Mouse (Mus musculus) mouse trophoblast stem cell (cell line): ENCODE data around the gene Pigu.

Experiments used
- in situ Hi-C, 2 experiments: fragments of 300-500 bp; cut with MseI, MboI; formaldehyde crosslinking; loops; 2 replicates in 1 of 2; 3 replicates in 1 of 2; pipeline ENCODE4 v1.15.1; 2025

Gene Pigu

DNA sequence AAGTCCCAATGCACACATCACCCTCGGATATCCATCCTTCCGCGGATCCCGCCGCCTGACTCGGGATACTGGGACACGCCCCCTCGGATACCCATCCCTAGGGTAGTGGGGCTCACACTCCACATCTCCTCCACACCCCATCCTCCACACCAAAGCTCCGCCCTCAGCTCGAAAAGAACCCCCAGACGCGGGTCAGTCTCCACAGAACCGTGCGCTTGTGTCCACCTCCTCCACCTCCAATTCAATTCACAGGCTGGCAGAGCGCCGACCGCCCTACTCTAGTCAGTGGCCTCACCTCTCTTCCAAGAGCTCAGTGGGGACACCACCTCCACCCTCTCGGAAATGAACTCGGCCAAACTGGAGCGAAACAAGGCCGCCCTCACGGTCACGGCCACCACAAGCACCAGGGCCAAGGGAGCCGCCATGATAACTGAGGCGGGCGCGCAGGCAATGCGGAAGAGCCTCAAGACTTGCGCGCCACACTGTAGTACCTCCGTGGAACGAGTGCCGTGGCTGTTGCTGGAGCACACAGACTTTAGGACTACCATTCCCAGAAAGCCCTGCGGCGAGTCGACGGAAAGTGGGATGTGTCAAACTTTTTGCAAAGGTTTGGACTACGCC lies at the start of gene Pigu:
Gene Pigu, minus strand, starts transcription at position 460 of the 621 bp plus-strand sequence.
- in situ Hi-C loops = no loop called here

DNA sequence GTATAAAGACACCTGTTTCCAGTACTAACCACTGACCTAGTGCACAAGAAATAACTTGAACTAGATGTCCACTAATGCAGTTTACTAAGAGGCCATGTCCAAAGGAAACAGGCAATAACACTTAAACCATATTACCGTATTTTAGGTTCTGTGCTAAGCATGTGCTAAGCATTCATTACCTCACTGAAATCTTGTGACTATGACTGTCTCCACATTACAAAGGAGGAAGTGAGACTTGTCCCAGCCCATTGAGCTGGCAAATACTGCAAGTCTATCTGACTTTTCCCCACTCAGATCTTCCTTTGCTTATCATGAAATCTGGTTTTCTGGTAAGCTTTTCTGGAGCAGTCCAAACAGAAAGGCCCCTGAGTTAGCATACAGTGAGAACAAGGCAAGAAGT lies 47.4 kb upstream of the Pigu start:
- in situ Hi-C loops = no loop called here

DNA sequence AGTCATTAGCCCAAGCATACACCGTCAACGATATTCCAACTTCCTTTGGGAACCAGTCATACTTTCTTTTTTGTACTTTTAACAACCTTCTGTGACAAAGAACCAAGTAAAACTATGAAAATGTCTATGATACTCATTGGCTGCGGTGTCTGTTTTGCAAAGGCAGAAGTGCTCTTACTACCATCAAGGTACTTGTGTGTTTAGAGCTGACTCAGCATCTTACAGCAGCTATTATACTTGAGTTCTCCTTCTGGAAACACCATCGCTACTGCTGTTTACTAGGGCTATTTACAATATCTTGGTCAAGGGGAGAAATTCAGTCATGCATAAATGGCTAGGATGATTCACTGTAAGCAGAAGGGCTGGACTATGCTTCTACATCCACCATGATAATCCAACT lies 44.7 kb upstream of the Pigu start:
- in situ Hi-C loops = no loop called here

DNA sequence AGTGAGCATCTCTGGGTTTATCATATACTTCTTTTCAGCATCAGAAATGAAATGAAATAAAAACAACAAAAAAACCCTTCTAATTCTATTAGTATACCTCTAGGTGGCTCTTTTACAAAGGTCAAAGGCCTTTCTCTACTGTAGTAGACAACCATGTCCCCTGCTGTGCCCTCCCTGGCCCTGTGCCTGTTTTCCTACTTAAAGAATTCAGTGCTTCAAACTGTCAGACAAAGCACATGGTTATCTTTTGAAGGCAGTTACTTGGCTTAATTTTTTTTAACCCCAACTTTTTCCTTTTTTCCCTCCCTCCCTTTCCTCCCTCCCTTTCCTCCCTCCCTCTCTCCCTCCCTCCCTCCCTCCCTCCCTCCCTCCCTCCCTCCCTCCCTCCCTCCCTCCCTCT lies 43.0 kb upstream of the Pigu start:
- in situ Hi-C loops = no loop called here

DNA sequence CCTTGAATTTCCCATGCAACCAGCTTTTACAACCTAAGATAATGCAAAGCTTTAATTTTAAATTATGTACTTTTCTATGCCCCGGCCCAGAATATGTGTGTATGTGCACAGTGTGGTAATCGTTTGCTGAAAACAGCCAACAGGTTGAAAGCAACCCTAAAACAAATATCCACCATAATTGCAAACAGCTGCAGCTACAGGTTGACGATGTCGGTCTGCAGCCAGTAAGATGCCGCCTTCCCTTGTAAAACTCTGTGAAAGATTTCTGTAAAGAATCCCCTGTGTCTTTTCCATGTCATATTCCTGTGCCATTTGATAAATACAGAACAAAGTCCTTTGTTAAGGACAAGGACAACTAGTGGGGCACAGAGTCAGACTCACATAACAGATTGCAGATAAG lies 37.4 kb upstream of the Pigu start:
- in situ Hi-C loops = no loop called here

DNA sequence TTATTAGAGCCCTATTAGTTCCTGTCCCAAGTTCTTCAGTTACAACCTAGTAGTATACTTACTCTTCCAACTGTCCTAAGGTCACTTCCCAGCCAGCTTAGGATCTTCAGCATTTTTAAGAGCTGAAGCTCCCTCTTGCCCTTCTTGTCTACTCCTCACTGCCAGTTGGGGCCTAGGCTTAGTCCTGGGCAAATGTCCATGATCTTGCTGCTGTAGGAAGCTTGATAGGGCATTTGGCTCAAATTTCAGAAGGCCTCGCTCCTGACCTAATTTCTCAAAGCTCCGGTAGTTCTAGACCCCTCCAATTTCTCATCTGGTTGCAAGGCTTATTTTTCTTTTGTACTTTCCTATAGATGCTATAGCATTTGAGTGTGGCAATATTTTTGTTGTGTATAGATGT lies 31.3 kb upstream of the Pigu start:
- in situ Hi-C loops = no loop called here

DNA sequence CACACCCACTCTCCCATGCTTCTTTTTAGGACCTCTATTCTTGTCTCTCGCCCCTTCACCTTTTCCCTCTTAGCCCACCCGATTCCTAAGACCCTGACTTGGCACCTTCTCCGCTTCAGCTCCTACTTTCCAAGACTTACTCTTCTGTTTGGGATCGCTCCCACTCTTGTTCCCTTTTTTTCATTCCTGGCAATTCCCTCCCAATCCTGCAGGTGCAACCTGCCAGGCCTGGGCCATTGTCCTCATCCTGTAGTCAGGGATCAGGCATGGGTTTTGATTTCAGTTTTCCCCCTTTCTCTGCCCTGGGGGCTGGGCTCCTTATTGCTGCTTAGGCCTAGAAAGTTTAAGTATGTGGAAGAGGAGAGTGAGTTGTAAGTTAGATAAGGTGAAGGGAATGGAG lies 29.8 kb upstream of the Pigu start:
- in situ Hi-C loops = no loop called here

DNA sequence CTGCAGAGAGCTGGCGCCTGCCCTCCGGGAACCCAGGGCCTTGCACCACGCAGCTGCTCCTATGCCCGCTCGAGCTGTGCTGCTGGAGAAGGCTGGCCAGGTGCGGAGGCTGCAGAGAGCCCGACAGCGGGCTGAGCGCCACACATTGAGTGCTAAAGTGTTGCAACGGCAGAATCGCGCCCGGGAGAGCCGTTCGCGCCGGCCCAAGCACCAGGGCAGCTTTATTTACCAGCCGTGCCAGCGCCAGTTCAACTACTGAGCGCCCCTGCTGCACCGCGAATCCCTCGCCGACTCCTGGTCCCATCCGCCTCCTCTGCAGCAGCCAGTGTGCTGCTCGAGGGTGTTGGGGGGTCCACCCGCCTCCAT lies 29.3 kb upstream of the Pigu start:
- in situ Hi-C loops = no loop called here

DNA sequence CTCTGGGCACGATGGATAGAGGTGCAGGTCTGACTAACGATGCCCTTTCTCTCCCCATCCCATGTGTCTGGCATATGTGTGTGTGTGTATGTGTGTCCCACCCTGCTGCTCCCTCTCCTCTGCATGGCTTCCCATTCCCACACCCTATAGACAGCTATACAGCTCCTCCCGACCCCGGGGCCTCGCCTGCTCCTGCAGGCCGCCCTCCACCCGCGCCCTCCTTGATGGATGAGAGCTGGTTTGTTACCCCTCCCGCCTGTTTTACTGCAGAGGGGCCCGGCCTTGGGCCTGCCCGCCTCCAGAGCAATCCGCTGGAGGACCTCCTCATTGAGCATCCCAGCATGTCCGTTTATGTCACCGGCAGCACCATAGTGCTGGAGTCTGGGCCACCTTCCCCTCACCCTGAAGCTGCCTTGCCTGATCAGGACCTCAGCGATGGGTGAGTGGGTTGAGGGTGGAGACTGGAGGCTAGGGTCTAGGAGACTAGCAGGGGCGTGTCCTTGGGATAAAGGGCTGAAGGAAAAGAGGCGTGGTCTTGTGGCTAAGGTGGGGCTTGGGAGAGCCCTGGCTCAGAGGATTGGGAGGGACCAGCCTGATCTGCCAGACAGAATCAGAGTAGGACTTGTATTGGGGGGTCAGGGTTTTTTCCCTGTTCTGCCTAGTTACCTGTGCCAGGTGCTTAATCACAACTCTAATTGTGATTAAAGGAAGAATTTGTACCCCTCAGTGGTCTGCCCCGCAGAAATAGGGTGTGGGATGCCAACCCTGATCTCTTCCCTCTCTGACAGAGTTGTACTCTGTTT lies 28.7 kb upstream of the Pigu start:
- in situ Hi-C loops = no loop called here

DNA sequence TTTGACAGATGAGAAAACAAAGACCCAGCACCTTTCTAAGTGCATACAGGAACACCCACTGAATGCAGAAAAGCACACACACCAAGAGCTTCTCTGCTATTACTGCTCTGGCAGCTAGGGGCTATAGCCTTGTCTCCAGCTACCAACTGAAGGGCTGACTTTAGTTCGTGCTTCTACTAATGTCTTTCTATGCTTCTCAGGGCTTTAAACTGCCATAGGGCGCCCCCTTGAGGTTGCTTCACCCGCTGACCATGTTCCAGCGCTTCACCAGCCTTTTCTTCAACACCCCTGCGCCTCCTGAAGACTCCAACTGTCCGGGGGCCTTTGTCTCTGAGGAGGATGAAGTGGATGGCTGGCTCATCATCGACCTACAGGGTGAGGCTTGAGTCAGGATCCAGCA lies 27.9 kb upstream of the Pigu start:
- in situ Hi-C loops = no loop called here

DNA sequence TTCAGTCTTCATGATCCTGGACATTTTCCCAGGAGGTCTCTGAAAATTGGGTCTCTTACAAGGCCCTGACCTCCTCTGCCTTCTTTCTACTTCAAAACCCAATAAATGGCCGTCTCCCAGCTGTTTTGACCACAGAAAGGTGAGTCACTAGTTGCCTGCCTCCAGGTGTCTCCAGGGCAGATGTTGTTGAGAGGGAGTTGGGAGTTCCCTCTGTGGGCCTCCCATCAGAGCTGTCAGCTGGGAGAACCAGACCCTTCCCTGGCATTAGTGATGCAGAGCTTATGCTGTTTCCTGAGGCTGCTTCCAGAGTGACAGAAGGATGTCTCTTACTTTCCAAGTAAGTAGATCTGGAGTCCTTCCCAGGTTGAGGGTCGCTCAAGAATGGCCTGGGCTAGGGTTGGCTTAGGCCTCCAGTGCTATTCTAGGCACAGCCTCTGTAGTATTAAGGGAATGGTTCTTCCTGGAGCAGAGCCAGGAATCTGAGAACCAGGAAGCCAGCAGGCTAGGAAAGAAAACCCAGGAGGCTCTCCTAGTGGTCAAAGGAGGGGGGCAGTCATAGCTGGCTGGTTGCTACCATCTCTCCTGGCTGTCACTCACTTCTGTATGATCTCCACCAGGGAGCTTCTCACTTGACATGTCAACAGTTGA lies 25.7 kb upstream of the Pigu start:
- in situ Hi-C loops = no loop called here

DNA sequence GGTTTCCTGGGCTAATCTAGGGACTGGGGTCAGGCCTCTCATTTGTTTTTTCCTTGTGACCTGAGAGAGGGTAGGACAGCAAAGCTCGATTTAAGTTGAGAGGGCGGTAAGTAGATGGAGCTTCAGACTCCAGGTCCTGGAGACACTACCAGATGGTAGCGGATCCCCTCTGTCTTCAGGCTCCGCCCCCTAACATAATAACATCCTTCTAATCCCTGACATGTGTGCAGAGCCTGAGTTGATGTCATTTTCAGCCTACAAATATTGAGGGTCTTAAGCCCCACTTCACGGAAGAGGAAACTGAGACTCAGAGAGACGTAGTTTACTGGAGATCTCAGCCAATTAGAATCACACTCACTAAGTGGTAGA lies 25.1 kb upstream of the Pigu start:
- in situ Hi-C loops = no loop called here

DNA sequence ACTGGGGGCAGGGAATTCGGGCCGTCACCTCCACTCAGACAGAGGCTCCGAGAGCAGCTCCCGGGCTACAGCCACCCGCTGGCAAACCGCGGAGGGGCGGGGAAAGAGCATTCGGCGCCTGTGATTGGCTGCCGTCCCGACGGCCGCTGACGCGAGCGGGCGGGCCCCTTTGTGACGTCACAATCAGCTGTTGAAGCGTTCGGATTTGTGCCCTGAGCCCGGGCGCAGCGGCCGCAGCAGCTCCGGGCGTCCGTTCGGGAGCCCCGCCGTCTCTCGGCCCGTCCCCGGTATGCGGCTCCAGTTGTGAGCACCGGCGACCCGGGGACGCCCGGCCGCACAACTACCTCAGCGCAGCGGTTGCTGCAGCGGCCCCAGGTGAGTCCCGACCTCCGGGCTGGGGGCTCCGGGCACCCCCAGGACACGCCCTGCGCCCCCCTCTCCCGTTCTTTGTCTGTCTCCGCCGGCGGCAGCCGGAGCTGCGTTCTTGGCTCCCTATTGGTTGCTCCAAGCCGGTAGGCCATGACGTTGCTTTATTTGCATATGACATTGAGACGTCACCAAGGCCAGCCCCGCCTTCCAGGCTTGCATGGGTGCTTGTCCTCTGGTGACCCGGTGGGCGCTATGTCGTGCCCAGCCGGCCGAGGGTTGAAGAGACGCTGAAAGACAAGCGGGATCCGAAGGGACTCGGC lies 24.6 kb upstream of the Pigu start:
- in situ Hi-C loops = no loop called here

DNA sequence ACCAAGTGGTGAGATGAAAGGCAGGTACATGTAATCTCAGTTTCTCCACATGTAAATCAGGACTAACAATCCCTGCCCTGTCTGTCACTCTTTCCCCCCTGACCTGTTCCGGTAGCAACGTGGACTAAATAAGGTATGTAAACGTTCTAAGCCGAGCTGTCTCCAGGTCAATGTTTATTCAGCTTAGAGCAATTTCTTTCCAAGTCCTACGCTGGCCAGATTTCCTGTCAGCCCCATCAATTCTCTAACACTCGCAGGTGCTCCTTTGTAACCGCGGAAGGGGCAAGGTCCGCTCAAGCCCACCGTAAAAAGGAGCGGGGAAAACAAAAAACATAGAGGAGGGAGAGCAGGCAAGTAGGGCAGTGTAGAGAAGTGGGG lies 23.8 kb upstream of the Pigu start:
- in situ Hi-C loops = no loop called here

DNA sequence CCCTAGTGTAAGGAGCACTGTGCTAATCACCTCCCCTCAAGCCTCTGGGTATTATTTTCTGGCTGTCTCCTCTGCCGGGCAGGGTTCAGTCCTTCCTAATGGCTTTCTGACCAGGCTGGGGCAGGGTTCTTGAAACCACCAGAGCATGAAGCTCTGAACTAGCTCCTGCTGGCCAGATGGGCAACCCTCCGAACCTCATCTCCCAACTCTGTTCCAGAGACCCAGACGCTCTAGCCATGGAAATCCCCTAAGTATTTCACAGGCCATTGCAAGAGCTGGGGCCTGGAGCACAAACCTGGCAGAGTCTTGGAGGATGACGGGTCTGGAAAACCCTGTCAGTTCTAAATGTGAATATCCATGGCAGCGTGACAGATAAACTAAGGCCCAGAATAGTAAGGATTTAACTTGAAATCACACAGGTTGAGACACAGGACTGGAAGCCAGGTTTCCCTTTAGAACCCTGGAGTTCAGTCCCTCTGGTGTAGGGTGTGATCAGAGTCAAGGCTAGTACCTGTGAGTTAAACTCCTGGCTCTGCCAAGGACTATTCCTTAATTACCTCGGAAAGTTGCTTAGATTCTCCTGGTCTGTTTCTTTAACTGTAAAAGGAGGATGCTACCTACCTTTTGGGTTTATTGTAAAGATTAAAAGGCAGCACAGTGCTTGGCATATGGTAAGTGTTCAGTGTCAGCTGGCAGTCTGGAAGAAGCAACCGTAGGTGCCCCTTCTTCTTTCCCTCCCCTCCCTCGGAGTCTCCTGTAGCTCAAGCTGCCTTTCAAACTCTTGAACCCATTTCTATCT lies 23.2 kb upstream of the Pigu start, which contains the start of gene Trp53inp2:
Gene Trp53inp2, plus strand, starts transcription at position 799 of the 799 bp plus-strand sequence.
- in situ Hi-C loops = no loop called here

DNA sequence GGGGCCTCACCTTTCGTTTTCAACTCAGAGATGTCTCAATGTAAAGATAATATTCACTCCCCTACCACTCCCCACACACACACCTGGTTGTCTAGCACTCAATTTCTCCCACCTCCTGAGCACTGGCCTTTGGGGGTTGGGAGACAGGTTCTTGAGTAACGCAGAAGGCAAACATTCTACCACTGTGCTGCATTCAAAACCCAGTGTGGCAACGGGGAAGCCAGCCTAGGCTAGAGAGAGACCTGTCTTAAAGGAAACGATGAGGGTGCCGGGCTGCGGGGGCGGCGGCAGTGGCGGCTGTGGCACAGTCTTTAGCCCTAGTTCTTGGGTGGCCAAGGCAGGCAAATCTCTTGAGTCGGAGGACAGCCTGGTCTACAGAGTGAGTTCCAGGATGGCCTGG lies 19.0 kb upstream of the Pigu start:
- in situ Hi-C loops = no loop called here

DNA sequence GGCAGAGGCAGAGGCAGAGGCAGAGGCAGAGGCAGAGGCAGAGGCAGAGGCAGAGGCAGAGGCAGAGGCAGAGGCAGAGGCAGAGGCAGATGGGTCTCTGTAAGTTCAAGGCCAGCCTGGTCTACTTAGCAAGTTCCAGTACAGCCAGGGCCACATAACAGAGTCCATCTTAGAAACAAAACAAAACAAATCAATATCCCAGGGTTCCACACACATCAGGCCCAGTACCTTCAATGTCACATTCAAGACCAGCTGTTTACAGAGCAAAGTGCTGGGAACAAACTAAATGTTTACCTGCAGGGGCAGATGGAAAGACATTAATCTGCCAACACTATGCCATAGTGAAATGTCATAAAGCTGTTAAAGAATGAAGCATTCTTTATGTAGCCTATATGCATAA lies 17.3 kb upstream of the Pigu start:
- in situ Hi-C loops = no loop called here

DNA sequence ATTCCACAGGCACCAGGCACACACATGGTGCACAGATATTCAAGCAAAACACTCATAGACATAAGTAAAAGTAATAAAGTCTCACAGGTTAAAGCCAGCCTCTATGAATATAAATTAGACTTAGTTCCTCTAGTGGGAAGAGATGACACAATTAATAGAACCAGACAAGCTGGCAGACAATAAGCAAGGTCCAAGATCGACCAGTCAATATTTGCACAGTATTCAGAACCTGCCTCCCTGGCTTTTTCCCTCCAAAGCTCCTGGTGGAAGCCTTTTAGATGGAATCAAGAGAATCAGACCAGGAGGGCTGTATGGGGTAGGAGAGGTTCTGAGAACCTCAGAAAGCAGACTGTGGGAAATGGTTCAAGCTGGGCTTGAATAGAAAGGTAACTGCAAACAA lies 16.7 kb upstream of the Pigu start:
- in situ Hi-C loops = no loop called here

DNA sequence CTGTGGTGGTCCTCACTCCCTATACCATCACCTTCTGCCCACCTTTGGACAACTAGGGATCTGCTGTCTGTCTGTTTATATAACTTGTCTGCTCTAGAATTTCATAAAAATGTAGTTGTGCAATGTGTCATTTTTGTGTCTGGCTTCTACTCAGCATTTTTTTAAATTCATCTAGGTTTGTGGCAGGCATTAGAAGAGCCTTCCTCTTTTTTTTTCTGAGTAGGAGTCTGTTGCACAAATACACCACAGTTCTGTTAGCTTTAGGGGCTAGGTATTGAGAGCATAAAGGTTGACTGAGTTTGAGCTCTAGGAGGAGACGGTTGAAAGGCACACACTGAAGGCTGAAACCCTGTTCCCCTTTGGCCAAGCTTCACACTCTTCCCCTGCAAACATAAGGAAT lies 16.1 kb upstream of the Pigu start:
- in situ Hi-C loops = no loop called here

DNA sequence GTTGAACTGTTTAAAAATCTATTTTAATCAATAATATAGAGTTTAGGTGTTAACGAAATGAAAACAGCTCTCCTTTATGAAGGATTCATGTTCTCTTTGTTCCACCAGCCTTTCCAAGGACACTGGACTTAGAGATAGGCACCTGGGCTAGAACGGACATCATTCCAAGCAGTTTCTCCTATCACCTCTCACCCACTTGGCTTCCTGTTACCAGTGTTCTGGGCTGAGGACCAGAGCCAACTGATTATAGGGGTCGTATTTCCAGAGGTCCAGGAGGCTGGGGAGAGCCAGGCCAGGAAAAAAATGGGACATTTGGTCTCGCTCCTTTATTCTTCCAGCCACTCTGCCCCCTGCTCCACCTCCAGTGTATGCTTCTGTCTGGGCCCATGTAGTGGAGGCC lies 15.2 kb upstream of the Pigu start:
- in situ Hi-C loops = no loop called here

DNA sequence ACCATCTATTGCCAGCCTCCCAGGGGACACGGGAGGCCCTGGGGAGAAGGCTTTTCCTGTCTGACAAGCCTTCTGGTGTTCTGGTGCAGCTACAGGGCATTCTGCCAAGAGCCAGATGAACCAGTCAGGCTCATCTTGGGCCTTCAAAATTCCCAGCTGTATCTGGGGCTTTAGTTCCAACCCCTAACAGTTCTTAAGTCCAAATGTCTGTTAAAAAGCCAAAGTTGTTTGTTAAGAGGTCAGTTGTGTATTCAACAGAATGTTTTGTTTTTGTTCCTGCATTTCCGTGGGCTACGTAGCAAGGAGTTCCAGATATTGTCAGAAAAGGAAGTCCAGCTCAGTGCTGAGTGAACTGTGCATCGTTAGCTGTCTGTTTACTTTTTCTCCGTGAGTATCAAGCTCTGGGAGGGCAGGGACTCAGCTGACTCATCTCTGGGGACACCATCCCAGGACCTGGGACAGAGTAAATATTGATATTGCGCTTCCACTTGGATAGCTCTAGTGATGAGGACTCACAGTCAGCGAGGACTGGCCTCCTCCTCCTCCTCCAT lies 12.2 kb upstream of the Pigu start:
- in situ Hi-C loops = no loop called here
